Mouse (Mus musculus) CH12.LX (cell line): ENCODE results near the gene Gm4869. TPM values are rescaled to one million over a fixed set of nuclear protein-coding genes. Genes with fewer than 3 reads are reported as not detected.
"Not testable (repeated sequence)": the region's sequence is repeated elsewhere in the genome, so short reads cannot be mapped to it uniquely, and the experiment has no call there.

Experiments used
- DNase-seq: peaks from one replicate; pipeline ENCODE4 v3.0.0-alpha.2; 2013; ENCODE audit errors: extremely low read depth
- H3K27ac ChIP-seq: 2 replicates; pipeline ENCODE4 v1.5.1; 2012; ENCODE audit warnings: low read depth, mild to moderate bottlenecking, control low read depth, moderate library complexity; ENCODE audit not compliant: insufficient read depth
- H3K27me3 ChIP-seq: replicated peaks from 2 replicates; pipeline ENCODE3; 2012; ENCODE audit warnings: inconsistent platforms
- H3K36me3 ChIP-seq, 2 experiments: replicated peaks in 1 of 2; 2 replicates each; pipeline versions ENCODE3 to v1.6.1; 2012; ENCODE audit warnings: inconsistent platforms in 1 of 2, low read length in 1 of 2, mild to moderate bottlenecking in 1 of 2, mixed read lengths in 1 of 2, moderate library complexity in 1 of 2; ENCODE audit not compliant: control insufficient read depth in 1 of 2, insufficient read depth in 1 of 2
- H3K4me1 ChIP-seq, 2 experiments: 2 replicates each; pipeline ENCODE4 v1.6.1; 2012; ENCODE audit warnings: inconsistent platforms in 1 of 2, moderate library complexity in 1 of 2; ENCODE audit not compliant: insufficient read depth in 2 of 2, control insufficient read depth in 1 of 2
- H3K4me2 ChIP-seq: 2 replicates; pipeline ENCODE4 v1.6.1; 2012; ENCODE audit warnings: low read depth, mild to moderate bottlenecking, control low read depth; ENCODE audit not compliant: poor library complexity, insufficient read depth, severe bottlenecking
- H3K4me3 ChIP-seq, 3 experiments: fragments of 150-350 bp in 1 of 3; sonication (generic) in 1 of 3; replicated peaks in 1 of 3; 2 replicates each; pipeline versions ENCODE3 to v1.5.1; 2011 to 2012; ENCODE audit warnings: low read depth in 2 of 3, low read length in 2 of 3, mild to moderate bottlenecking in 2 of 3, moderate library complexity in 2 of 3, control low read depth in 1 of 3, improper control_type of control experiment in 1 of 3, inconsistent platforms in 1 of 3, mixed read lengths in 1 of 3; ENCODE audit not compliant: poor library complexity in 1 of 3
- H3K79me2 ChIP-seq: replicated peaks from 2 replicates; pipeline ENCODE4 v1.6.1; 2012; ENCODE audit warnings: mild to moderate bottlenecking, moderate library complexity; ENCODE audit not compliant: control insufficient read depth, poor library complexity, insufficient read depth, severe bottlenecking; ENCODE audit errors: extremely low read depth
- H3K9ac ChIP-seq: 2 replicates; pipeline ENCODE4 v1.6.1; 2012; ENCODE audit warnings: low read depth, mild to moderate bottlenecking, control low read depth, moderate library complexity; ENCODE audit not compliant: insufficient read depth
- H3K9me3 ChIP-seq: replicated peaks from 2 replicates; pipeline ENCODE3; 2012; ENCODE audit warnings: low read length, inconsistent platforms, mixed read lengths
- CTCF ChIP-seq, 2 experiments: IDR thresholded peaks in 1 of 2; conservative IDR thresholded peaks in 1 of 2; 2 replicates each; pipeline ENCODE4 v1.5.1; 2011 to 2012; ENCODE audit warnings: low read depth in 2 of 2, low read length in 2 of 2, improper control_type of control experiment in 1 of 2, inconsistent platforms in 1 of 2, mild to moderate bottlenecking in 1 of 2, moderate library complexity in 1 of 2
- E2F4 ChIP-seq: IDR thresholded peaks from 2 replicates; pipeline ENCODE4 v1.6.1; 2011; ENCODE audit warnings: low read depth, low read length, improper control_type of control experiment; ENCODE audit not compliant: insufficient replicate concordance
- HCFC1 ChIP-seq: IDR thresholded peaks from 2 replicates; pipeline ENCODE4 v1.6.1; 2012; ENCODE audit warnings: low read depth, mild to moderate bottlenecking, inconsistent platforms, low read length, improper control_type of control experiment
- JUND ChIP-seq: conservative IDR thresholded peaks from 2 replicates; pipeline ENCODE4 v1.6.1; 2011; ENCODE audit warnings: low read depth, low read length, improper control_type of control experiment
- MXI1 ChIP-seq: IDR thresholded peaks from 2 replicates; pipeline ENCODE4 v1.6.1; 2011; ENCODE audit warnings: mild to moderate bottlenecking, low read depth, low read length, improper control_type of control experiment
- TBP ChIP-seq: conservative IDR thresholded peaks from 2 replicates; pipeline ENCODE4 v1.6.1; 2011; ENCODE audit warnings: low read depth, low read length, improper control_type of control experiment
- USF1 ChIP-seq: IDR thresholded peaks from 2 replicates; pipeline ENCODE4 v1.6.1; 2014; ENCODE audit warnings: low read depth, mild to moderate bottlenecking, inconsistent platforms, low read length, improper control_type of control experiment
- dilution Hi-C: fragments of 300-500 bp; cut with MboI; formaldehyde crosslinking; loops from 2 replicates; pipeline ENCODE4 v1.14.3; 2020; ENCODE audit warnings: low sequenced_read_pairs; ENCODE audit not compliant: extremely low pct_unique_long_range_greater_than_20kb, extremely low pct_ligation_motif_present
- in situ Hi-C: fragments of 300-500 bp; cut with MboI; formaldehyde crosslinking; loops from 3 replicates; pipeline ENCODE4 v1.14.3; 2019; ENCODE audit warnings: low sequenced_read_pairs, low pct_ligation_motif_present, low pct_unique_long_range_greater_than_20kb, mixed read lengths
- polyA plus RNA-seq: library from polyadenylated mRNA; unstranded; fragments of >175 nt; gene quantifications from 2 replicates; pipeline ENCODE4 v1.2.1, GENCODE M21; 2012; ENCODE audit warnings: low read depth; ENCODE audit not compliant: insufficient read length
- total RNA-seq, 2 experiments: library from RNA; depleted of rRNA; stranded (reverse); fragments of 300-350 nt in 1 of 2; fragments of >200 nt in 1 of 2; gene quantifications; 2 replicates each; pipeline ENCODE4 v1.2.3; 2012 to 2014

Gm4869 gene
- total and polyA plus RNA-seq, 3 experiments, result not detected

DNA sequence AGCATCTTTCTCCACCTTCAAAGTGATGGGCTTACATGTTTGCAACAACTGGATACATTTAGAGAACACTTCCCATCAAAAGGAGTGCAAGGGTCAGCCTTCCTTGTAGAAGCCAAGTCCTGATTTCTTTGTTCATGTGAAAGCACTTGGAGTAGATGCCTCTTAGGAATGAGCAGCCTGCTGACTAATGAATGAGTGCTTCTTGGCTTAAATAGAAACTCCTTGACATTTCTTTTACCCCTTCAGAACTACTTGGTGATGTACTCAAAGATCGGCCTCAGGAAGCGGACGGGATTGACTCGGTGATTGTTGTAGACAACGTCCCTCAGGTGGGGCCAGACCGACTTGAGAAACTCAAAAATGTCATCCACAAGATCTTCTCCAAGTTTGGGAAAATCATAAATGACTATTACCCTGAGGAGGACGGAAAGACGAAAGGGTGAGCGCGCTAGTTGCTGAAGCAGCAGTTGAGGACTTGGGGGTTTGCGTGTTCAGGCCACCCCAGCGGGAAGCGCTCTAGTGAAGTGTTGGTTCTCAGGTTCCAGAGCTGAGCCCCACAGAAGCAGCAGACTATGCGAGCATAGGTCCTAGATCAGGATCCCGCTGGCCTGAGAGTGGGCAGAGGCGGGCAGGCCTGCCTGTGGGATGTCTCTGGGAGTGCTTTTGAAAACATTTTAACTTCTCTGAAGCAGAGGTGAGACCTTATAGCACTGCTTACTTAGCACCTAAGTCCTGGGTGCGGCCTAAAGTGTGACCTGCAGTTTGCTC is 20.2 kb upstream of the Gm4869 start:
- Histone ChIP-seq H3K4me1 (peaks cover 4 to 32% of the 10 kb centered on the region in 2 experiments), H3K27ac (no peak overlapping the region), H3K9me3 (no peaks in the 10 kb centered on the region), H3K27me3 (no peaks in the 10 kb centered on the region), H3K36me3 (peaks cover 57 to 93% of the 10 kb centered on the region in 2 experiments), H3K9ac (no peak overlapping the region), H3K4me2 (no peak overlapping the region), H3K4me3 (no peak overlapping the region), H3K79me2 (peaks cover 61% of the 10 kb centered on the region)
- no peak for TF ChIP-seq USF1
- no peak for DNase-seq
- in situ Hi-C loops (no loop called here), dilution Hi-C loops (no loop called here)

DNA sequence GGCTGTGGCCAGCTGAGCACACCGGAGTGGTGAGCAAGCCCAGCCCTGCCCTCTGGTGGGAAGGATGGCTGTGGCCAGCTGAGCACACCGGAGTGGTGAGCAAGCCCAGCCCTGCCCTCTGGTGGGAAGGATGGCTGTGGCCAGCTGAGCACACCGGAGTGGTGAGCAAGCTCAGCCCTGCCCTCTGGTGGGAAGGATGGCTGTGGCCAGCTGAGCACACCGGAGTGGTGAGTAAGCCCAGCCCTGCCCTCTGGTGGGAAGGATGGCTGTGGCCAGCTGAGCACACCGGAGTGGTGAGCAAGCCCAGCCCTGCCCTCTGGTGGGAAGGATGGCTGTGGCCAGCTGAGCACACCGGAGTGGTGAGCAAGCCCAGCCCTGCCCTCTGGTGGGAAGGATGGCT is 6.3 kb upstream of the Gm4869 start:
- peaks cover 90% of the 10 kb centered on the region in 2 experiments for H3K36me3 ChIP-seq
- dilution Hi-C loops, H3K4me2 ChIP-seq, H3K9me3 ChIP-seq, H3K27me3 ChIP-seq, H3K79me2 ChIP-seq, H3K27ac ChIP-seq, DNase-seq, H3K4me3 ChIP-seq, H3K9ac ChIP-seq, in situ Hi-C loops, H3K4me1 ChIP-seq: not testable (repeated sequence)
- TF ChIP-seq CTCF (conservative IDR thresholded peaks at IDR 0.05 in 1 of 2, IDR thresholded peaks at IDR 0.05 in 1 of 2; ENCODE audit: low read depth in 2 of 2, low read length in 2 of 2), result peak in 1 of 2 experiments; percentile 43; a peak in 2 of 4 replicates

DNA sequence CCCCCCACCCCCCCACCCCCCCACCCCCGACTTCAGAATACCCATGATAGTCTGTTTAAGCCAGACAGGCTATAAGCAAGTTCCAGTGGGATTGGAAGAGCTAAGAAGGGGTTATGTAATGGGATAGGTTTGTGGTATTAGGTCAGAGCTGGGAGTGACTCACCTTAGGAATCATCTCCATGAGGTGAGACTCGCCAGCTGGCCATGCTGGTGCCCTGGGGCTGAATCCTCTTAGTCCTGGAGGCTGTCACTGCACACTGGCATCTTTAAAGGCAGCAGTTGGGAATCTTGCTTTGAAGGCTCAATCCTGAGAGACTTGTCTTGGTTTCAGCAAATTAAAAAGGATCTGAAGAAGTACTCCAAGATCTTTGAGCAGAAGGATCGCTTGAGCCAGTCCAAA is 4.0 kb upstream of the Gm4869 start:
- H3K79me2 ChIP-seq, result no peaks in the 10 kb centered on the region
- no peak overlapping the region for H3K9ac ChIP-seq
- no peak for TF ChIP-seq JUND
- TF ChIP-seq E2F4, result no peak
- H3K4me3 ChIP-seq, result no peak overlapping the region
- H3K9me3 ChIP-seq, result no peaks in the 10 kb centered on the region
- peaks cover 85 to 92% of the 10 kb centered on the region in 2 experiments for H3K36me3 ChIP-seq
- no peaks in the 10 kb centered on the region for H3K27me3 ChIP-seq
- no peak for DNase-seq
- no peak overlapping the region for H3K4me2 ChIP-seq
- H3K4me1 ChIP-seq, result peaks cover 0 to 4% of the 10 kb centered on the region in 2 experiments; a peak in 1 of 4 replicates
- no peak overlapping the region for H3K27ac ChIP-seq
- in situ Hi-C loops, result no loop called here
- dilution Hi-C loops, result no loop called here

DNA sequence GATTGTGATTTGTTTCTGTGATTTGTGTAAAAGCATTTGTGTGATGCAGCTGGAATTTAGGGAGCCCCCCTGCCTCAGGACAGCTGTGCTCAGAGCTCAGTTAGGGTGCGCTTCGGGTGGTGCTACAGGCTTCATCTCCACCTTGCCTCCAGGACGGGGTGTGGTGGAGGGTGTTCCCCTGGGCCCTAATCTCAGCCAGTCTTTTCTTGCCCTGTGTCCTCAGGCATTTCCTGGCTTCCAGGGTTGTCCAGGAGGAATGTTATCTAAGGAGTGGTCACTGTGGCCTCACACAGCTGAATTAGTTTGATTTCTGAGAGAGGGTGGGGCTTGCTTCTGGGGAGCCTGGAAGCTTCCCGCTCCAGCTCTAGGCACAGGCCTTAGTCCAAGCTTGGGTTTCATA is 1.4 kb upstream of the Gm4869 start:
- peaks cover 62 to 82% of the 10 kb centered on the region in 2 experiments for H3K36me3 ChIP-seq

More for the DNA sequence above, 1.4 kb upstream of the Gm4869 start:
- TF ChIP-seq TBP, result no peak
- no peak for TF ChIP-seq HCFC1
- TF ChIP-seq MXI1, result no peak
- no peak overlapping the region for H3K9ac ChIP-seq
- peaks cover 0 to 12% of the 10 kb centered on the region in 2 experiments; a peak in 2 of 4 replicates for H3K4me1 ChIP-seq
- H3K4me2 ChIP-seq, result no peak overlapping the region
- H3K27me3 ChIP-seq, result no peaks in the 10 kb centered on the region
- in situ Hi-C loops, result no loop called here
- DNase-seq, result no peak
- H3K27ac ChIP-seq, result no peak overlapping the region
- H3K79me2 ChIP-seq, result no peaks in the 10 kb centered on the region
- dilution Hi-C loops, result no loop called here
- no peak overlapping the region for H3K4me3 ChIP-seq
- no peaks in the 10 kb centered on the region for H3K9me3 ChIP-seq
